Mouse (Mus musculus): ENCODE measurements around the gene Csrnp1.

Gene Csrnp1

DNA sequence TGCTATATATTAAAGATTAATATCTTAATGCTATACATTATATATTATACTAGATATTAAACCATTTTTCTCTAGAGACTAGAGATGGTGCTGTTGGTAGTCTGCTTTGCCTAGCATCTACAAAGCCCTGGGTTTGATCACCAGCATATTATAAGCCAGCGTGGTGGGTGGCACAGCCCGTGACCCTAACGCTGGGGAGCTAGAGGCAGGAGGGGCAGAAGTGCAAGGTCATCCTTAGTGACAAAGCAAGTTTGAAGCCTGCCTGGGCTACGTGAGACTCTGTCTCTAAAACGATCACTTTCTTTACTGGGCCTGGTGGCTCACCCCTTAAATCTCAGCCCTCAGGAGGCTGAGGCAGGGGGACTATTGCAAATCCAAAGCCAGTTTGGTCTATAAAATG lies 18.4 kb upstream of the Csrnp1 start:
- no peak for DNase-seq (ENCODE audit: low spot score)

- DNase-seq (ENCODE audit: low spot score) = peak; percentile 90
Measured at GRCm38 (mm10) chr9:120001945-120002725, 17.7 kb upstream of the Csrnp1 start.

GRCm38 (mm10) chr9:120000761-120001160 lies 16.3 kb upstream of the Csrnp1 start:
- DNase-seq (ENCODE audit: low spot score) = no peak

- DNase-seq (ENCODE audit: low spot score) = no peak
Measured at GRCm38 (mm10) chr9:119999636-120000035, 15.2 kb upstream of the Csrnp1 start.

GRCm38 (mm10) chr9:119998776-119999175 lies 14.3 kb upstream of the Csrnp1 start:
- DNase-seq (ENCODE audit: low spot score) = no peak

- no peak for DNase-seq (ENCODE audit: low spot score)
Measured at GRCm38 (mm10) chr9:119996080-119996479, 11.6 kb upstream of the Csrnp1 start.

DNA sequence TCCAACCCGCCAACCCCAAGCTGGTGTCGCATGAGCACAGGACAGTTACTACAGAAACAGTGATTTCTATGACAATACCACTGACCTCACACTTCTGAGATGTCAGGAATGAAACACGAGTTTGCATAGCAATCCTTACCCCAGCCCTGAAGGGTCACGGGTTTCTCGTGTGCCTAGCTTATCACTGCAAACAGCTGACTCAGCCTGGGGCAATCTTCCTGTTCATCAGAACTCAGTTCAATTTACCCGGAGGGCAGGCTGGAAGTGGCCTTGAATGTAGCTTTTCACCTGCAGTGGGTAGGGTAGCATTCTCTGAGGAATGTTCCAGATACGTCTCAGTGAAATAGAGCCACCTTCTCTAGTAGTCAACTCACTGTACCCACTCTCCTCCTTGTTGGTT lies 9.7 kb upstream of the Csrnp1 start:
- DNase-seq (ENCODE audit: low spot score) = no peak

GRCm38 (mm10) chr9:119993092-119993844 lies 8.8 kb upstream of the Csrnp1 start:
- no peak for DNase-seq (ENCODE audit: low spot score)

- DNase-seq (ENCODE audit: low spot score) = no peak
Measured at GRCm38 (mm10) chr9:119991310-119991709, 6.9 kb upstream of the Csrnp1 start.

DNA sequence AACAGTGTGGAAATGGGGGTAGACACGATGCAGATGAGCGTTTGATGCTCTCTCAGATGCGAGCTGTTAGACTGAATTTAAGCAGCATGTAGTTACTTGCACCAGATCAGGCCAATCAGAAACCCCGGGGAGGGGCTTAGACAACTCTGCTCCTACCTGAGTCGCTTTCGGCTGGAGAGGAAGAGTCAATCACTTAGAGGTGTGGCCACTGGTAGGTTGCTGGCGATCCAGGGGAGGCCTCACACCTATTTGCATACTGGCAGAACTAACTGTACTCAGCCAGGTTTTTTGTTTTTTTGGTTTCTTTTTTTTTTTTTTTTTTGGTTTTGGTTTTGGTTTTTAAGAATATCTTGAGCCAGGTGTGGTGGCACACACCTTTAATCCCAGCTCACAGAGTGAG lies 3.8 kb upstream of the Csrnp1 start:
- DNase-seq (ENCODE audit: low spot score) = no peak

DNA sequence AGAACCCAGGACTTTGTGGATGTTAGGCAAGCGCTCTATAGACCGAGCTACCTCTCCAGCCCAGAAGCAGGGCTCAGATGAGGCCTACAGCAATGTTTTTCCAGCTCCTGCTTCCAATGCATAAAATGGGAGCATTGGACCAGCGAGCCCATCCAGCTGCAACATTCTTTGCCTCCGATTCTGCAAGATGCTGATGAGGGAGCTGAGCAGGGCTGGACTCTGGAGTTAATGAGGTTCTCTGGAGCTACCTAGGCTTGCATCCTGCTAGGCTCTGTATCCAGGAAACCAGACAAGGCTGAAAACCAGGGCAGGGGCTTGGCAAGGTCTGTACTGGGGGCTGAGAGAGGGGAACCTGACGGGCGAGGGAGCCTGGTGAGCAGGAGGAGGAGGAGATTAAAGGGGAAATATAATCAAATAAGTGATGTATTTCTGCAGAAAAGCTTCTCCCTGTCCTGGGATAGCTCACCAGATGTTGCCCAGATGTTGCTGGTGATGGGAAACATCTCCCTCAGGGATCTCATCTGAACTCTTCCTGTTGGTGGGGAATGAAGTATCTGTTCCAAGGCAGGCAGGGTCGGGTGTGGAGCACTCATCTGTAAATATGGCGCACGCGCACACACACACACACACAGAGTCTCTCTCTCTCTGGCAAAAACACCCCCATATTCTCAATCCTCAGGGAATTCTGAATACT lies 1.6 kb upstream of the Csrnp1 start:
- no peak for DNase-seq (ENCODE audit: low spot score)

GRCm38 (mm10) chr9:119983585-119984535 lies 598 bp downstream of the Csrnp1 start:
- DNase-seq (ENCODE audit: low spot score) = peak; percentile 84

GRCm38 (mm10) chr9:119982956-119983551 lies 1.4 kb downstream of the Csrnp1 start:
- no peak for DNase-seq (ENCODE audit: low spot score)

DNA sequence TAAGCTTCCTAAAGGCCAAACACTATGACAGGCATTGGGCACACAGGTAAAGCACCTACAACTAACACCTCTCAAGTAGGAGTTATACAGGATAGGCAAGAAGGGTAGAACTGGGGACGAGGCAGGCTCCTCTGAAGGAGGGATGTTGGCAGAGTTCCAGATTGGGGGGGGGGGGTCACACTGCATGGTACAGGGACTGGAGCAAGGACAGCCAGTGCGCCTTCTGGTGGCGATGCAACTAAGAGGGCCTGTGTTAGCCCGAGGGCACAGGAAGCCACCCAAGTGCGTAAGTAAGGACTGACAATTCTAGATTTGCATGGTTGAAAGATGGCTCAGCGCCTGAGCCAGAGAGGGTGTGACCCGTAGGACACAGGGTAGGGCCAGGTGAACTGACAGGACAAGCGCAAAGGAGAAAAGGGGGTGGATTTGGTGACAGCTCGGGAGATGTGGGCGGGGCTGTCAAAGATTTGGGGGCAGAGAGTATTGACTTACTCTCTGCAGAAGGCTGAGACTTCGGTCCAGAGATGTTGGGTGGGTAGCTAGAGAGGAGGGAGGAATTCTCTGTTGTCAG lies 2.1 kb downstream of the Csrnp1 start:
- DNase-seq (ENCODE audit: low spot score) = peak; percentile 71

DNA sequence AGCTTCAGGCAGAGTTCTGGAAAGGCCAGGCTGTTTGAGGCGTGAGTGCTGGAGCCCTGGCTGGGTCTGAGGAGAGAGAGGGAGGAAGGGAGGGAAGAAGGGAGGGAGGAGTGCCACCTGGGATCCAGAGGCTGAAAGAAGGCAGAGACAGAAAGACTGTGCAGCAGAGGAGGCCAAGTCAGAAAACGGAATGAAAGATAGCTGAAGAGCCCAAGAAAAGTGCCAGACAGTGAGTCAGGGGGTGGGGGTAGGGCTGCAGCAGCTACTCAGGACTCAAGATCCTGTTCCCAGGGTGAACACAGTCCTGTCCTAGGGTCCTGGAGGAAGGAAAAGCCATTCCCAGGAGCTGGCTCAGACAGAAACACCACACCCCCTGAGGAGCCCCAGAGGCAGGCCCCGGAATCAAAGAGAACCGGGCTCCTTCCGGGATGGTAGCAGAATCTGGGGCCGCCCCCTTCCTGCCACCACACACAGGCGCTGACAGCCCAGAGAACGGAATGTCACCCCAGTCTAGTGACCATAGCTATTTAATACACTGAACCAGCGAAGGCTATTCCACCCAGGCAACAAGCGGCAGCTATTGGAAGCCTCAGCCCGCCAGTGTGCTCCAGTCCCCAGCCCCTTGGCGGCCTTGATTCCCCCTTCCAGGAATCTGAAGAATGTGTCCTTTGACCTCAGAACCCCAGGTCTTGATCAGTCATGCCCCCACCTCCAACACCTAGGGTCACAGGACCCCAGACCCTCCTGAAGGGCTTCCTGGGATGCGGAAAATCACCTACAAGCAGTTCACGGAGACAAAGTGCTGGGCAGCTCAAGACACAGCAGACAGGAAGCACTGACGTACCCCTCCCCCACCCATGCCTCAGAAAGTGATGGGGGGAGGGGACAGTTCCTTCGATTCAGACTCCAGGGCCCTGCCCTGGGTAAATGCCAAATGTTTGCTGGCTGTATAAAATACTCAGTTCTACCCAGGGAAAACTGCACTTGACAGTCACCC lies 3.0 kb downstream of the Csrnp1 start:
- peak; percentile 82 for DNase-seq (ENCODE audit: low spot score)

GRCm38 (mm10) chr9:119980770-119981182 lies 3.7 kb downstream of the Csrnp1 start:
- DNase-seq (ENCODE audit: low spot score) = peak; percentile 69

GRCm38 (mm10) chr9:119979749-119980148 lies 4.7 kb downstream of the Csrnp1 start:
- DNase-seq (ENCODE audit: low spot score) = no peak

- no peak for DNase-seq (ENCODE audit: low spot score)
Measured at GRCm38 (mm10) chr9:119978811-119979441, 5.5 kb downstream of the Csrnp1 start.

GRCm38 (mm10) chr9:119978151-119978810 lies 6.2 kb downstream of the Csrnp1 start:
- DNase-seq (ENCODE audit: low spot score) = no peak
